37 mouse cellular contexts compared by ENCODE assay signal in genomic region chr15:100379658-100380057, GRCm38 (mm10). TPM values are rescaled to one million over a fixed set of nuclear protein-coding genes. Genes with fewer than 3 reads are reported as not detected.
"Had no signal": no experiment of that assay in that cellular context is flagged by ENCODE, and none has a peak within 500 bp of the region (broad histone marks: within the 10 kb centered on the region; RNA-seq: fewer than 3 reads in every experiment).

No protein-coding gene starts in this region.

- H3K4me3 ChIP-seq: gastrocnemius, adult 2 months; heart, embryonic 10.5 days; heart, embryonic 12.5 days; hindbrain, embryonic 10.5 days; hindbrain, embryonic 12.5 days; intestine, embryonic 15.5 days; layer of hippocampus, adult 2 months; left cerebral cortex, adult 2 months; limb, embryonic 10.5 days; limb, embryonic 12.5 days had no signal

- H3K27me3 ChIP-seq: hindbrain, embryonic 12.5 days; intestine, embryonic 15.5 days had no signal

- DNase-seq: gastrocnemius, adult 2 months; gastrocnemius, postnatal 10 days; gastrocnemius, postnatal 25 days; heart, adult 18-20 months; heart, postnatal 10 days; heart, postnatal 4 days; kidney, adult 18-20 months; kidney, adult 8-10 months; kidney, postnatal 10 days; kidney, postnatal 4 days; liver had no signal

- H3K27ac ChIP-seq: gastrocnemius, adult 2 months; heart, embryonic 10.5 days; hindbrain, embryonic 10.5 days; hindbrain, embryonic 12.5 days; hindbrain, embryonic 14.5 days; intestine, embryonic 15.5 days; layer of hippocampus, adult 2 months; left cerebral cortex, adult 2 months; limb, embryonic 10.5 days; limb, embryonic 12.5 days had no signal

- H3K36me3 ChIP-seq: heart, embryonic 10.5 days; heart, embryonic 12.5 days; hindbrain, embryonic 10.5 days; hindbrain, embryonic 12.5 days; intestine, embryonic 15.5 days; limb, embryonic 10.5 days; limb, embryonic 12.5 days had no signal

- H3K9me3 ChIP-seq: heart, embryonic 10.5 days; heart, embryonic 12.5 days; hindbrain, embryonic 10.5 days; hindbrain, embryonic 12.5 days; intestine, embryonic 15.5 days; limb, embryonic 10.5 days; limb, embryonic 12.5 days had no signal

- H3K4me1 ChIP-seq: heart, embryonic 10.5 days; heart, embryonic 12.5 days; hindbrain, embryonic 12.5 days; intestine, embryonic 15.5 days; limb, embryonic 10.5 days; limb, embryonic 12.5 days had no signal

- H3K9ac ChIP-seq: heart, embryonic 12.5 days; hindbrain, embryonic 12.5 days; hindbrain, embryonic 14.5 days; intestine, embryonic 15.5 days; limb, embryonic 12.5 days had no signal

- ATAC-seq: hindbrain, embryonic 16.5 days; inflammation-experienced regulatory T-cells, adult 6 months had no signal

- H3K4me2 ChIP-seq: heart, embryonic 12.5 days; hindbrain, embryonic 12.5 days; hindbrain, embryonic 14.5 days; intestine, embryonic 15.5 days; limb, embryonic 12.5 days had no signal

RNA-seq across cellular contexts. Expression of gene Higd1c, which starts 15.3 kb away (rescaled TPM):
- total RNA-seq: gastrocnemius, adult 2 months; gastrocnemius, postnatal 10 days; gastrocnemius, postnatal 25 days; gastrocnemius, postnatal 4 days; granulocyte monocyte progenitor cell, adult 5-6 weeks; heart, adult 18-20 months; heart, adult 8-10 months; heart, postnatal 10 days; heart, postnatal 25 days; heart, postnatal 4 days; layer of hippocampus, adult 2 months; layer of hippocampus, postnatal 10 days; layer of hippocampus, postnatal 25 days; left cerebral cortex, adult 2 months; left cerebral cortex, postnatal 14 days; left cerebral cortex, postnatal 36 days had no signal
- polyA plus RNA-seq: frontal cortex, adult 2 months; heart, embryonic 10.5 days; heart, embryonic 12.5 days; heart, embryonic 14.5 days; heart, embryonic 16.5 days; hindbrain, embryonic 12.5 days; hindbrain, embryonic 14.5 days; hindbrain, embryonic 16.5 days; inflammation-experienced regulatory T-cells, adult 6 months; intestine, postnatal 0 days; limb, embryonic 10.5 days; limb, embryonic 12.5 days; limb, embryonic 14.5 days had no signal

RNA-seq across cellular contexts. Expression of gene Mettl7a2, which starts 26.7 kb away (rescaled TPM):
- total RNA-seq: granulocyte monocyte progenitor cell, adult 5-6 weeks had no signal
- polyA plus RNA-seq: frontal cortex, adult 2 months; heart, embryonic 10.5 days; heart, embryonic 12.5 days; heart, embryonic 14.5 days; heart, embryonic 16.5 days; hindbrain, embryonic 10.5 days; hindbrain, embryonic 12.5 days; hindbrain, embryonic 14.5 days; hindbrain, embryonic 16.5 days; inflammation-experienced regulatory T-cells, adult 6 months; intestine, embryonic 15.5 days; intestine, postnatal 0 days; kidney, embryonic 14.5 days; limb, embryonic 10.5 days; limb, embryonic 12.5 days had no signal

RNA-seq across cellular contexts. Expression of gene Methig1, which starts 26.7 kb away (rescaled TPM):
- total RNA-seq: gastrocnemius, adult 2 months; gastrocnemius, postnatal 10 days; gastrocnemius, postnatal 25 days; gastrocnemius, postnatal 4 days; granulocyte monocyte progenitor cell, adult 5-6 weeks; heart, adult 18-20 months; heart, postnatal 10 days; heart, postnatal 25 days; heart, postnatal 4 days; layer of hippocampus, adult 2 months; layer of hippocampus, postnatal 10 days; layer of hippocampus, postnatal 25 days; left cerebral cortex, postnatal 14 days; left cerebral cortex, postnatal 36 days had no signal
- polyA plus RNA-seq: frontal cortex, adult 2 months; heart, embryonic 12.5 days; heart, embryonic 14.5 days; heart, embryonic 16.5 days; hindbrain, embryonic 12.5 days; hindbrain, embryonic 16.5 days; intestine, postnatal 0 days; limb, embryonic 14.5 days had no signal

RNA-seq across cellular contexts. Expression of gene Gm5475, which starts 42.3 kb away (rescaled TPM):
- total RNA-seq: gastrocnemius, adult 2 months; gastrocnemius, postnatal 25 days; gastrocnemius, postnatal 4 days; granulocyte monocyte progenitor cell, adult 5-6 weeks; heart, adult 18-20 months; heart, adult 8-10 months; heart, postnatal 10 days; heart, postnatal 25 days; heart, postnatal 4 days; layer of hippocampus, adult 2 months; layer of hippocampus, postnatal 25 days; left cerebral cortex, adult 2 months; left cerebral cortex, postnatal 36 days had no signal
- polyA plus RNA-seq: heart, embryonic 10.5 days; heart, embryonic 12.5 days; heart, embryonic 14.5 days; heart, embryonic 16.5 days; hindbrain, embryonic 10.5 days; hindbrain, embryonic 12.5 days had no signal

RNA-seq across cellular contexts. Expression of gene Mettl7a3, which starts 44.9 kb away (rescaled TPM):
- total RNA-seq: granulocyte monocyte progenitor cell, adult 5-6 weeks; heart, postnatal 10 days; heart, postnatal 4 days; layer of hippocampus, postnatal 10 days had no signal
- polyA plus RNA-seq: heart, embryonic 10.5 days; heart, embryonic 12.5 days; heart, embryonic 14.5 days; heart, embryonic 16.5 days; hindbrain, embryonic 10.5 days; hindbrain, embryonic 14.5 days; inflammation-experienced regulatory T-cells, adult 6 months; intestine, postnatal 0 days; kidney, embryonic 14.5 days; limb, embryonic 10.5 days had no signal
